8 mouse cellular contexts compared by ENCODE assay signal in genomic region chr12:85865526-85865925, GRCm38 (mm10). TPM values are rescaled to one million over a fixed set of nuclear protein-coding genes. Genes with fewer than 3 reads are reported as not detected.
DNase-seq lines count a peak whose midpoint lies in the region; ATAC-seq and TF ChIP-seq lines count a peak whose summit lies in the region.
"Had no signal": no experiment of that assay in that cellular context is flagged by ENCODE, and none has a peak within 500 bp of the region (broad histone marks: within the 10 kb centered on the region; RNA-seq: fewer than 3 reads in every experiment).

No protein-coding gene starts in this region.

- no peaks in the 10 kb centered on the region; the same call in 1 of the 2 replicates for H3K36me3 ChIP-seq in kidney, adult 2 months (ENCODE audit: control insufficient read depth, insufficient read depth, low read length)

- ATAC-seq in activated CD4-positive, CD25-positive, alpha-beta regulatory T cell, adult 4 months: no peak

- peak; percentile 16 for DNase-seq in kidney, adult 2 months
- no peak for DNase-seq in kidney, postnatal 25 days
- DNase-seq in 3T3-L1 (ENCODE audit: low read depth, low spot score): peak; percentile 67
- peak; percentile 41 for DNase-seq in A20 (ENCODE audit: low read depth, low spot score)
- peak; percentile 11 for DNase-seq in forelimb bud, embryonic 11.5 days (ENCODE audit: low read depth, low spot score)
- no peak for DNase-seq in spleen, postnatal 14 days (ENCODE audit: low spot score in 2 of 2)
- DNase-seq: kidney, postnatal 10 days had no signal

- H3K27ac ChIP-seq in kidney, adult 2 months (ENCODE audit: insufficient read depth, low read depth, low read length): no peak overlapping the region

- 83% methylated on average over 3 of the region's 3 CpGs for WGBS in kidney, adult 2 months

- no peak for TF ChIP-seq CTCF in kidney, adult 2 months (conservative IDR thresholded peaks at IDR 0.05; ENCODE audit: insufficient read depth, insufficient read length, low read depth, low read length)

- no peaks in the 10 kb centered on the region for H3K27me3 ChIP-seq in kidney, adult 2 months (replicated peaks; ENCODE audit: control insufficient read depth, insufficient read depth, low read length)

- no peak overlapping the region for H3K4me3 ChIP-seq in kidney, adult 2 months (ENCODE audit: insufficient read depth, low read depth, low read length)

- peaks cover 4% of the 10 kb centered on the region; the same call in 1 of the 2 replicates for H3K4me1 ChIP-seq in kidney, adult 2 months (ENCODE audit: control insufficient read depth, insufficient read depth, low read length)

- TF ChIP-seq POLR2A in kidney, adult 2 months (IDR thresholded peaks at IDR 0.05; ENCODE audit: low read depth, low read length): no peak

RNA-seq across cellular contexts. Expression of gene Ttll5, which starts 41.1 kb away (rescaled TPM):
- 12.0 and 12.9 TPM in 2 replicates for polyA plus RNA-seq in kidney, adult 2 months (2012; rRNA removed)
- 10 to 100 TPM in 1 of 2 experiments, 1 to 10 TPM in 1; 8.3 to 10.4 TPM for polyA plus RNA-seq in activated CD4-positive, CD25-positive, alpha-beta regulatory T cell, adult 4 months (2017; shearing (Covaris generic))

RNA-seq across cellular contexts. Expression of gene Erg28, which starts 41.2 kb away (rescaled TPM):
- 43.1 and 48.4 TPM in 2 replicates for polyA plus RNA-seq in kidney, adult 2 months (2012; rRNA removed)
- 100 to 1,000 TPM; 149 to 162 TPM for polyA plus RNA-seq in activated CD4-positive, CD25-positive, alpha-beta regulatory T cell, adult 4 months (2017; shearing (Covaris generic))

Comparison
In these comparisons a context has a peak if more than half of its experiments do, and no peak if none do; other contexts are left out.
1. DNase-seq: peak in kidney, adult 2 months (single experiment), 3T3-L1 (single experiment), A20 (single experiment) and forelimb bud, embryonic 11.5 days (single experiment); none in kidney, postnatal 25 days (0 of 2) and spleen, postnatal 14 days (0 of 2).